Mouse (Mus musculus) stomach, embryonic 16.5 days (tissue): ENCODE data around the gene Lgals3bp. TPM values are rescaled to one million over a fixed set of nuclear protein-coding genes. Genes with fewer than 3 reads are reported as not detected.

ENCODE experiments used
- ATAC-seq: fragments of 200-750 bp; cut with Nextera tagmentation; 2 replicates; pipeline ENCODE4 v1.8.0; 2017; ENCODE audit warnings: moderate number of reproducible peaks, moderate TSS enrichment; ENCODE audit not compliant: insufficient read depth, low FRiP score
- H3K27ac ChIP-seq: fragments of 300-500 bp; sonication (generic); 2 replicates; pipeline ENCODE4 v1.5.1; 2014; ENCODE audit warnings: low read length
- H3K27me3 ChIP-seq: fragments of 300-500 bp; sonication (generic); 2 replicates; pipeline ENCODE4 v1.6.1; 2014; ENCODE audit warnings: low read length, control low read depth, mixed read lengths; ENCODE audit not compliant: control insufficient read depth, insufficient read depth
- H3K36me3 ChIP-seq: fragments of 300-500 bp; sonication (generic); 2 replicates; pipeline ENCODE4 v1.6.1; 2014; ENCODE audit warnings: low read length; ENCODE audit not compliant: control insufficient read depth, insufficient read depth
- H3K4me1 ChIP-seq: fragments of 300-500 bp; sonication (generic); 2 replicates; pipeline ENCODE4 v1.6.1; 2014; ENCODE audit warnings: low read length, control low read depth, mixed read lengths; ENCODE audit not compliant: control insufficient read depth, insufficient read depth
- H3K4me2 ChIP-seq: fragments of 300-500 bp; sonication (generic); 2 replicates; pipeline ENCODE4 v1.6.1; 2014; ENCODE audit warnings: low read depth, low read length, mixed read lengths
- H3K4me3 ChIP-seq: fragments of 300-500 bp; sonication (generic); replicated peaks from 2 replicates; pipeline ENCODE4 v1.5.1; 2014; ENCODE audit warnings: mild to moderate bottlenecking, low read length
- H3K9ac ChIP-seq: fragments of 300-500 bp; sonication (generic); 2 replicates; pipeline ENCODE4 v1.6.1; 2014; ENCODE audit warnings: low read length
- H3K9me3 ChIP-seq: fragments of 300-500 bp; sonication (generic); replicated peaks from 2 replicates; pipeline ENCODE4 v1.6.1; 2016; ENCODE audit warnings: low read length, control low read depth; ENCODE audit not compliant: control insufficient read depth
- WGBS: fragments of 180-500 bp; shearing (Covaris S2); extraction: QIAGEN DNeasy Blood & Tissue Kit; methylation state at CpG from one replicate; pipeline ENCODE4 v1.1.7; 2014; 5-methylcytosine and 5-hydroxymethylcytosine counted together
- polyA plus RNA-seq: library from polyadenylated mRNA; unstranded; fragments of >200 nt; fragmentation: Nextera tagmentation; extraction: Ambion mirVana; gene quantifications from 2 replicates; pipeline ENCODE4 v1.2.1, GENCODE M21; 2015

Gene Lgals3bp
- polyA plus RNA-seq, 1 experiment from 2014 or later, result 59.8 TPM

DNA sequence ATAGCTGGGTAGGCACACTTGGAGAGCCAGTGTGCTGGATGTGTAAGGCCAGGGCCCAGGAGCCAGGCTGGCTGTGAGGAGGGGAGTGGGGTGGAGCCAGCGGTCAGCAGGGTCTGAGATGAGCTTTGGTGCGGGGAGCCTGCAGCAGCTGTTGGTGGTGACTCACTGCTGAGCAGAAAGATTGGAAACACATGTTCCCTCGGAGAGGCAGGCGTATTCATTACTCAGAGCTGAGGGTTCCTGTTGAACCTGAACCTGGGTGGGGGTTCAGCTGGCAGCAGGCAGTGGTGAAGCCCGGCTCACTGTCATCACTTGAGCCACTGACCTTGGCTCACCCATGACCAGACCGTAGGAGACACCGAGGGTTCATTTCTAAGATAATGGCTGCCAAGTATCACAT, 36.7 kb downstream of the Lgals3bp start:
- peaks cover 40% of the 10 kb centered on the region for H3K4me1 ChIP-seq
- ATAC-seq, result peak; percentile 54
- no peaks in the 10 kb centered on the region for H3K27me3 ChIP-seq
- WGBS, result 43% methylated on average over 7 of the region's 7 CpGs
- no peak overlapping the region for H3K9ac ChIP-seq
- H3K4me2 ChIP-seq, result no peak overlapping the region
- no peaks in the 10 kb centered on the region for H3K36me3 ChIP-seq
- H3K9me3 ChIP-seq, result no peaks in the 10 kb centered on the region
- peak overlapping the region; percentile 60 for H3K27ac ChIP-seq
- H3K4me3 ChIP-seq, result no peak overlapping the region

- Histone ChIP-seq H3K4me2 (no peak overlapping the region), H3K27ac (no peak overlapping the region; the same call in 1 of the 2 replicates), H3K9me3 (no peaks in the 10 kb centered on the region), H3K4me1 (peaks cover 40% of the 10 kb centered on the region), H3K27me3 (no peaks in the 10 kb centered on the region), H3K9ac (peak overlapping the region; percentile 65; the same call in 1 of the 2 replicates), H3K36me3 (no peaks in the 10 kb centered on the region), H3K4me3 (no peak overlapping the region)
- WGBS, result 84% methylated on average over 4 of the region's 4 CpGs
- ATAC-seq, result no peak
Observed at GRCm38 (mm10) chr11:118364021-118364420, 37.9 kb downstream of the Lgals3bp start.

GRCm38 (mm10) chr11:118362971-118363518, 38.8 kb downstream of the Lgals3bp start:
- peak; percentile 86 for ATAC-seq

GRCm38 (mm10) chr11:118362501-118362900, 39.4 kb downstream of the Lgals3bp start:
- H3K4me2 ChIP-seq, result no peak overlapping the region
- peaks cover 40% of the 10 kb centered on the region for H3K4me1 ChIP-seq
- no peaks in the 10 kb centered on the region for H3K27me3 ChIP-seq
- H3K27ac ChIP-seq, result peak overlapping the region; percentile 90
- H3K9me3 ChIP-seq, result no peaks in the 10 kb centered on the region
- H3K36me3 ChIP-seq, result no peaks in the 10 kb centered on the region
- no peak overlapping the region for H3K4me3 ChIP-seq
- WGBS, result 50% methylated on average over 1 of the region's 1 CpGs
- peak overlapping the region; percentile 65 for H3K9ac ChIP-seq
- ATAC-seq, result no peak

More at GRCm38 (mm10) chr11:118362971-118363518, 38.8 kb downstream of the Lgals3bp start:
- Histone ChIP-seq H3K4me3 (no peak overlapping the region), H3K9ac (peak overlapping the region; percentile 65), H3K27me3 (no peaks in the 10 kb centered on the region), H3K36me3 (no peaks in the 10 kb centered on the region), H3K27ac (peak overlapping the region; percentile 90), H3K9me3 (no peaks in the 10 kb centered on the region), H3K4me1 (peaks cover 40% of the 10 kb centered on the region), H3K4me2 (peak overlapping the region; percentile 41)
- WGBS, result 5% methylated on average over 8 of the region's 8 CpGs

DNA sequence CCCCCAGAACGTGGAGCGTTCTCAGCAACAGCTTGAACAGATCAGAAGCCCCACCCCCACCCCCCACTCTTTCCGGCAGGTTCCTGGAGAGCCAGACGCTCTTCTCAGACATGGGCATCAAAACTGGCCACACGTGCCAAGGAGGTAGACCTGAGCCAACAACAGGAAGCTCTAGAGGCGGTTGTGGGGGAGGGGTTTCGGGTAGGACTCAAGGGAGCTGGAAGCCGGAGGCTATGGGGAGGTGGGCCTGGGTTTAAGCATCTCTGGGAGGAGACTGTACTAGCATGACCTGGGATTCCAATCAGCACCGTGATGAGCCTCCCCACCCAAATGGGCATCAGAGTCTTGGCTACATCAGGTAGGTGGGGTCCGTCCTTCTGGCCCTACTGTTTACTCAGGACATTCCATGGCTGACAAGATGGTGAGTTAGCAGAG, 41.0 kb downstream of the Lgals3bp start:
- no peak overlapping the region for H3K9ac ChIP-seq
- 22% methylated on average over 10 of the region's 10 CpGs for WGBS
- no peak overlapping the region; the same call in 1 of the 2 replicates for H3K27ac ChIP-seq
- no peak for ATAC-seq
- peaks cover 38% of the 10 kb centered on the region for H3K4me1 ChIP-seq
- peak overlapping the region; percentile 21; the same call in 1 of the 2 replicates for H3K4me2 ChIP-seq
- no peaks in the 10 kb centered on the region for H3K27me3 ChIP-seq
- no peaks in the 10 kb centered on the region for H3K36me3 ChIP-seq
- no peaks in the 10 kb centered on the region for H3K9me3 ChIP-seq
- H3K4me3 ChIP-seq, result no peak overlapping the region

DNA sequence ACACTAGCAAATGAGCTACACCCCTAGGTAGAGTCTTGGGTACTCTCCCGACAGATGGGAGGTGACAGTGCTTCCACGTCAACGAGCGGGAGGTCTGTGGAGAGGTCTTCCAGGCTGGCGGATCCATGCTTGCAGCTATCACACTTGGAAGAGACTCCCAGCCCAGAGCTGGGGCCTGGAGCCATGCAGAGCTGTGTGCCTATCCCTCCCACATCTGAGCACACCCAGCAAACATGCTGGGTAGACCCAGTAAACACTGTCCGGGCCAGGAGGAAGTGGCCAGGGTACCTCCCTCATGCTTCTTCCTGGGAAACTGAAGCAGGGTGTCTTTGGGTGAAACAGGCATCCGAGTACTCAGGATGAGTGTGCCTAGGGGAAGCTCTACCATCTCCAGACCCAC, 41.4 kb downstream of the Lgals3bp start:
- no peak overlapping the region for H3K4me3 ChIP-seq
- no peak overlapping the region for H3K9ac ChIP-seq
- H3K4me2 ChIP-seq, result no peak overlapping the region; the same call in 1 of the 2 replicates
- 58% methylated on average over 7 of the region's 7 CpGs for WGBS
- H3K36me3 ChIP-seq, result no peaks in the 10 kb centered on the region
- H3K4me1 ChIP-seq, result peaks cover 42% of the 10 kb centered on the region
- no peaks in the 10 kb centered on the region for H3K9me3 ChIP-seq
- no peak overlapping the region; the same call in 1 of the 2 replicates for H3K27ac ChIP-seq
- no peaks in the 10 kb centered on the region for H3K27me3 ChIP-seq
- no peak for ATAC-seq

DNA sequence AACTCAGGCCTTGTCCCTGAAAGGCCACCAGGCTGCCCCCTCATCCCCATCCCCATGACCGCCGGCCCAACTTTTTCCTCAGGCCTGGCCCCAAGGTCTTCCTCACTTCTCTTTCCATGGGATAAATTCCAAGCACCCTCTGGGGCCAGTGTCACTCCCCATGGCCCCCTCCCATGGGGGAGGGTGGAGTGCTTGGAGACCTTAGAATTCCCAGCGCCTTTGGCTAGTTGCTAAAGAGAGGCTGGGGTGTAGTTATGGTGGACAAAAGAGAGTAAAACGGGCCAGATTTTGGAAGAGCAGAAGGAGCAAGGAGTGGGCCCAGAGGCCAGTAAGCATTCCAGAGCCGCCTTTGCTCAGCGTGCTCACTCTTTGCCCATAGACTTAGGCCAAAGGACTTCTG, 46.3 kb downstream of the Lgals3bp start, which contains the start of gene Timp2:
Gene Timp2 (minus strand): TSS at position 101 of the 400 bp plus-strand sequence.
- Histone ChIP-seq H3K4me3 (peak within 1 kb of the TSS; percentile 78), H3K27me3 (no peaks in the 10 kb centered on the region), H3K27ac (peak within 1 kb of the TSS; percentile 90), H3K36me3 (no peaks in the 10 kb centered on the region), H3K9me3 (no peaks in the 10 kb centered on the region), H3K9ac (peak within 1 kb of the TSS; percentile 95), H3K4me2 (peak within 1 kb of the TSS; percentile 93), H3K4me1 (peaks cover 25% of the 10 kb centered on the region)
- WGBS, result 40% methylated on average over 6 of the region's 6 CpGs
- no peak for ATAC-seq

- Histone ChIP-seq H3K4me3 (peak overlapping the region; percentile 78), H3K27me3 (no peaks in the 10 kb centered on the region), H3K9ac (peak overlapping the region; percentile 95), H3K4me1 (peaks cover 20% of the 10 kb centered on the region), H3K4me2 (peak overlapping the region; percentile 93), H3K36me3 (no peaks in the 10 kb centered on the region), H3K9me3 (no peaks in the 10 kb centered on the region), H3K27ac (peak overlapping the region; percentile 90)
- 0% methylated on average over 40 of the region's 43 CpGs for WGBS
- peak; percentile 93 for ATAC-seq
Observed at GRCm38 (mm10) chr11:118355205-118355604, 46.7 kb downstream of the Lgals3bp start.

DNA sequence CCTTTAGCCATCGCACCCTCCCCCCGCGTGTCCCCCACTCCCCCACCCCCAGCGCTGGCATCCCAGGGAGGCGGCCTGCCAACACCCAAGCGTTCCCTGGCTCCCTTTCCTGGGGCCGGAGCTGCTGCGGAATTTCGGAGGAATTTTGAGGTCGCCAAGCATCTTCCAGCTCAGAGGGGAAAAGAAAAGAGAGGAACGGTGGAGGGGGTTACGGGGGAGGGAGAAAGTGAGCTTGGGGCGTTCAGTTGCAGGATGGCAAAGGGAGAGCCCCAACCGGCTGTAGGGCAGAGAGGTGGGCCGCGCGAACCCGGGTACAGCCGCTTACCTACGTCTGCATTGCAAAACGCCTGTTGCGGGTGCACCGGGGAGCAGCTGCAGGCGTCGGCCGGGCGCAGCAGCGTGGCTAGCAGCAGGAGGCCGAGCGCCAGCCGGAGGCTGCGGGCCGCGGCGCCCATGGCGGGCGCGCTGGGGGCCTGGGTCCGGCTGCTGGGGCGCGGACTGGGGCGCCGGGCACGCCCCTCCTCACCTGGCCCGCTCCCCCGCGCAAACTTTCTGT, 47.2 kb downstream of the Lgals3bp start:
- ATAC-seq, result no peak; the same call in 1 of the 2 replicates
- whole genome bisulfite sequencing, result under 1% methylated on average over 47 of the region's 47 CpGs
- H3K9me3 ChIP-seq, result no peaks in the 10 kb centered on the region
- peak overlapping the region; percentile 78 for H3K4me3 ChIP-seq
- peak overlapping the region; percentile 95 for H3K9ac ChIP-seq
- no peaks in the 10 kb centered on the region for H3K36me3 ChIP-seq
- H3K4me1 ChIP-seq, result peaks cover 20% of the 10 kb centered on the region
- no peaks in the 10 kb centered on the region for H3K27me3 ChIP-seq
- peak overlapping the region; percentile 93 for H3K4me2 ChIP-seq
- H3K27ac ChIP-seq, result peak overlapping the region; percentile 90
